Mouse (Mus musculus) adrenal gland, postnatal 14 days (tissue): ENCODE results near the gene Gm9780. TPM values are rescaled to one million over a fixed set of nuclear protein-coding genes. Genes with fewer than 3 reads are reported as not detected.
"Not testable (repeated sequence)": the region's sequence is repeated elsewhere in the genome, so short reads cannot be mapped to it uniquely, and the experiment has no call there.

Source experiments
- DNase-seq: peaks from one replicate; pipeline ENCODE4 v3.0.0; 2021; ENCODE audit warnings: mixed read lengths
- long read RNA-seq, 2 experiments: library from polyadenylated mRNA; stranded (forward); transcript quantifications; one replicate each; pipeline ENCODE4 v2.0.0; 2021
- total RNA-seq: library from RNA; stranded (reverse); gene quantifications from 2 replicates; pipeline ENCODE4 v1.2.3, GENCODE M21; 2021

Gene Gm9780
- 15.7 and 22.6 TPM in 2 replicates for total RNA-seq
- long read RNA-seq, experiment 1, transcript Gm9780-202 (4 exons, 1,394 nt), result major isoform, 7 of 7 reads
- long read RNA-seq, experiment 1, partial matches to known transcripts, result 0 of 7 reads
- long read RNA-seq, experiment 1, other reads (novel, unspliced or antisense), result 0 of 7 reads
- long read RNA-seq, experiment 2, transcript Gm9780-202 (4 exons, 1,394 nt), result major isoform, 11 of 17 reads
- long read RNA-seq, experiment 2, partial matches to known transcripts, result 3 of 17 reads
- long read RNA-seq, experiment 2, other reads (novel, unspliced or antisense), result 3 of 17 reads

- DNase-seq, result not testable (repeated sequence)
These were observed at the start of gene Gm9780 for GRCm38 (mm10) chr14:26042611-26043010. Gene Gm9780, minus strand, starts transcription at chr14:26042711.

- DNase-seq, result not testable (repeated sequence)
These were observed 39.5 kb upstream of the Gm9780 start, which contains the start of gene Cphx3 for GRCm38 (mm10) chr14:26081997-26082396. Gene Cphx3, plus strand, starts transcription at chr14:26082297.

GRCm38 (mm10) chr14:26081216-26081615, 38.7 kb upstream of the Gm9780 start, which contains the start of gene Cphx2:
Gene Cphx2, plus strand, starts transcription at chr14:26081516.
- not testable (repeated sequence) for DNase-seq

GRCm38 (mm10) chr14:26076620-26077390, 34.3 kb upstream of the Gm9780 start:
- not testable (repeated sequence) for DNase-seq

GRCm38 (mm10) chr14:26067325-26067633, 24.8 kb upstream of the Gm9780 start, which contains the start of gene Tmem254c:
Gene Tmem254c, minus strand, starts transcription at chr14:26067355.
- DNase-seq, result not testable (repeated sequence)

GRCm38 (mm10) chr14:26066574-26067324, 24.2 kb upstream of the Gm9780 start:
- DNase-seq, result not testable (repeated sequence)

- DNase-seq, result not testable (repeated sequence)
These were observed 16.9 kb upstream of the Gm9780 start for GRCm38 (mm10) chr14:26059362-26059761.

GRCm38 (mm10) chr14:26058184-26058583, 15.7 kb upstream of the Gm9780 start:
- not testable (repeated sequence) for DNase-seq

- not testable (repeated sequence) for DNase-seq
These were observed 6.3 kb upstream of the Gm9780 start for GRCm38 (mm10) chr14:26048767-26049166.

GRCm38 (mm10) chr14:26047026-26047425, 4.5 kb upstream of the Gm9780 start:
- DNase-seq, result not testable (repeated sequence)

- DNase-seq, result not testable (repeated sequence)
These were observed 2.5 kb upstream of the Gm9780 start for GRCm38 (mm10) chr14:26045007-26045406.

- DNase-seq, result not testable (repeated sequence)
These were observed 7.1 kb downstream of the Gm9780 start for GRCm38 (mm10) chr14:26035439-26035838.

GRCm38 (mm10) chr14:26034364-26034763, 8.1 kb downstream of the Gm9780 start:
- not testable (repeated sequence) for DNase-seq

GRCm38 (mm10) chr14:26025653-26026052, 16.9 kb downstream of the Gm9780 start:
- not testable (repeated sequence) for DNase-seq

GRCm38 (mm10) chr14:26022831-26023230, 19.7 kb downstream of the Gm9780 start:
- DNase-seq, result not testable (repeated sequence)

GRCm38 (mm10) chr14:26021555-26021954, 21.0 kb downstream of the Gm9780 start:
- not testable (repeated sequence) for DNase-seq

- not testable (repeated sequence) for DNase-seq
These were observed 26.1 kb downstream of the Gm9780 start for GRCm38 (mm10) chr14:26016414-26016813.

- not testable (repeated sequence) for DNase-seq
These were observed 35.0 kb downstream of the Gm9780 start for GRCm38 (mm10) chr14:26007462-26007861.

GRCm38 (mm10) chr14:25981880-25982279, 60.6 kb downstream of the Gm9780 start:
- DNase-seq, result peak; percentile 12

GRCm38 (mm10) chr14:25979242-25979941, 63.1 kb downstream of the Gm9780 start:
- DNase-seq, result not testable (repeated sequence)
